Mouse (Mus musculus): ENCODE measurements around the gene Mdh1. TPM values are rescaled to one million over a fixed set of nuclear protein-coding genes. Genes with fewer than 3 reads are reported as not detected.
A peak's percentile ranks its signal among the peaks of the same experiment; 100 is the strongest.

Mdh1 gene
- polyA plus RNA-seq (2016; fragmentation: Nextera tagmentation; extraction: Ambion mirVana), result 372 and 382 TPM in 2 replicates

GRCm38 (mm10) chr11:21571700-21572381, at the start of gene Mdh1, which contains the start of gene Wdpcp:
Mdh1 (minus strand) TSS chr11:21572367.
Wdpcp (plus strand) TSS chr11:21572235.
- Histone ChIP-seq H3K9me3 (no peaks in the 10 kb centered on the region), H3K4me3 (peak within 1 kb of the TSS; percentile 65), H3K4me1 (peaks cover 18% of the 10 kb centered on the region), H3K9ac (replicated peaks) (peak within 1 kb of the TSS; percentile 72), H3K4me2 (replicated peaks) (peak within 1 kb of the TSS; percentile 75), H3K36me3 (no peaks in the 10 kb centered on the region), H3K27ac (replicated peaks) (peak within 1 kb of the TSS; percentile 79), H3K27me3 (no peaks in the 10 kb centered on the region)
- peak; percentile 99 for ATAC-seq (ENCODE audit: low FRiP score, low read depth)
- WGBS, result under 1% methylated on average over 42 of the region's 42 CpGs

DNA sequence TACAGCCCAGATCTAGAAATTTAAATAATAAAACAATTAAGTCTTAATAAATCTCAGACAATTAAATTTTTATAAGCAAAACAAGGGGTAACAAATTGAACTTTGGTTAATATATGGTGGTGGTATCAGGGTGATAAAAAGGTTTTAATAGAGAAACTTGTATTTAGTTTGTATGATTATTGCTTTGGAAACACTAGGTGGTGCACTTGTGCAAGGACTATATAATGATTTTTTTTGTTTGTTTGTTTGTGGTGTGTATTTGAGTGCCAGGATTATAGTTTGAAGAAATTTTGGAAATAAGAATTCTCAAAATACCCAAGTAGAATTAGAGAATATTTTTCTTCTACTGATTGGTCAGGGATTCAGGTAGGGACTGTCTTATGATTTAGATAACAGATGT, 43.7 kb upstream of the Mdh1 start:
- no peak overlapping the region for H3K4me3 ChIP-seq
- H3K27me3 ChIP-seq, result no peaks in the 10 kb centered on the region
- no peak overlapping the region for H3K27ac ChIP-seq (replicated peaks)
- H3K4me1 ChIP-seq, result no peaks in the 10 kb centered on the region
- no peaks in the 10 kb centered on the region for H3K9me3 ChIP-seq
- H3K4me2 ChIP-seq (replicated peaks), result no peak overlapping the region
- ATAC-seq (ENCODE audit: low FRiP score, low read depth), result no peak
- H3K9ac ChIP-seq (replicated peaks), result no peak overlapping the region
- no peaks in the 10 kb centered on the region for H3K36me3 ChIP-seq

GRCm38 (mm10) chr11:21602497-21602896, 30.3 kb upstream of the Mdh1 start:
- Histone ChIP-seq H3K4me3 (no peak overlapping the region), H3K9ac (replicated peaks) (no peak overlapping the region), H3K4me2 (replicated peaks) (no peak overlapping the region), H3K4me1 (no peaks in the 10 kb centered on the region), H3K36me3 (no peaks in the 10 kb centered on the region), H3K27me3 (no peaks in the 10 kb centered on the region), H3K9me3 (no peaks in the 10 kb centered on the region), H3K27ac (replicated peaks) (no peak overlapping the region)
- no peak for ATAC-seq (ENCODE audit: low FRiP score, low read depth)
- WGBS, result 52% methylated on average over 5 of the region's 5 CpGs

- H3K4me2 ChIP-seq (replicated peaks), result no peak overlapping the region
- no peak for ATAC-seq (ENCODE audit: low FRiP score, low read depth)
- WGBS, result 44% methylated on average over 1 of the region's 1 CpGs
Observed at GRCm38 (mm10) chr11:21583286-21583685, 11.1 kb upstream of the Mdh1 start.

DNA sequence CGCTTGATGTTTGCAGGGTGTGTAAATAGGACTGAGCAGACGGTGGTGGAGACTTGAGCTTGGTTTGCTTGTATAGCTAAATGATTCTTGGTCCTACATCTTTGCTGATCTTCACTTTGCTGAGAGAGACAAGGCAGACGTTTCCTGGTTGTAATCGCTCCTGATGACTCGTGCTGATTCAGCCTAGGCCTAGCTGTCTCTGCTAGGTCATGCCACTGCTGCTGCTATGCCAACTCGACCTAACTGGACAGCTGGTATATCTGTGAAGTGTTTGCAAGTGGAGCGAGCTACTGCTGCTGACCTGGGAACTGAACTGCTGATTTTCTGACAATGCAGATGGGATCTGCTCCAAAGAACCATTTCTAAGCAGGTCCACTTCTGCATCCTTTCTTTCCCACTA, 9.3 kb upstream of the Mdh1 start:
- 79% methylated on average over 7 of the region's 7 CpGs for WGBS
- Histone ChIP-seq H3K27me3 (no peaks in the 10 kb centered on the region), H3K4me1 (no peaks in the 10 kb centered on the region), H3K9me3 (no peaks in the 10 kb centered on the region), H3K36me3 (no peaks in the 10 kb centered on the region), H3K27ac (replicated peaks) (no peak overlapping the region), H3K9ac (replicated peaks) (no peak overlapping the region), H3K4me3 (no peak overlapping the region), H3K4me2 (replicated peaks) (no peak overlapping the region)
- no peak for ATAC-seq (ENCODE audit: low FRiP score, low read depth)

More at GRCm38 (mm10) chr11:21583286-21583685, 11.1 kb upstream of the Mdh1 start:
- Histone ChIP-seq H3K36me3 (no peaks in the 10 kb centered on the region), H3K27me3 (no peaks in the 10 kb centered on the region), H3K4me1 (no peaks in the 10 kb centered on the region), H3K4me3 (no peak overlapping the region), H3K9ac (replicated peaks) (no peak overlapping the region), H3K9me3 (no peaks in the 10 kb centered on the region), H3K27ac (replicated peaks) (no peak overlapping the region)

GRCm38 (mm10) chr11:21570973-21571372, 1.2 kb downstream of the Mdh1 start:
- Histone ChIP-seq H3K9ac (replicated peaks) (peak overlapping the region; percentile 72), H3K4me2 (replicated peaks) (peak overlapping the region; percentile 75), H3K4me3 (peak overlapping the region; percentile 65), H3K27ac (replicated peaks) (no peak overlapping the region), H3K27me3 (no peaks in the 10 kb centered on the region), H3K4me1 (peaks cover 18% of the 10 kb centered on the region), H3K36me3 (peaks cover 6% of the 10 kb centered on the region; the same call in 1 of the 2 replicates), H3K9me3 (no peaks in the 10 kb centered on the region)
- ATAC-seq (ENCODE audit: low FRiP score, low read depth), result no peak
- WGBS, result 7% methylated on average over 10 of the region's 10 CpGs

- Histone ChIP-seq H3K9me3 (no peaks in the 10 kb centered on the region), H3K9ac (replicated peaks) (0 out of 2 replicates have a peak overlapping the region, but pooled peaks have one; percentile 24), H3K4me2 (replicated peaks) (peak overlapping the region; percentile 75), H3K27ac (replicated peaks) (no peak overlapping the region), H3K36me3 (peaks cover 15% of the 10 kb centered on the region; the same call in 1 of the 2 replicates), H3K27me3 (no peaks in the 10 kb centered on the region), H3K4me1 (peaks cover 18% of the 10 kb centered on the region), H3K4me3 (no peak overlapping the region)
- no peak for ATAC-seq (ENCODE audit: low FRiP score, low read depth)
- 61% methylated on average over 2 of the region's 2 CpGs for WGBS
Observed at GRCm38 (mm10) chr11:21570109-21570474, 2.1 kb downstream of the Mdh1 start.

DNA sequence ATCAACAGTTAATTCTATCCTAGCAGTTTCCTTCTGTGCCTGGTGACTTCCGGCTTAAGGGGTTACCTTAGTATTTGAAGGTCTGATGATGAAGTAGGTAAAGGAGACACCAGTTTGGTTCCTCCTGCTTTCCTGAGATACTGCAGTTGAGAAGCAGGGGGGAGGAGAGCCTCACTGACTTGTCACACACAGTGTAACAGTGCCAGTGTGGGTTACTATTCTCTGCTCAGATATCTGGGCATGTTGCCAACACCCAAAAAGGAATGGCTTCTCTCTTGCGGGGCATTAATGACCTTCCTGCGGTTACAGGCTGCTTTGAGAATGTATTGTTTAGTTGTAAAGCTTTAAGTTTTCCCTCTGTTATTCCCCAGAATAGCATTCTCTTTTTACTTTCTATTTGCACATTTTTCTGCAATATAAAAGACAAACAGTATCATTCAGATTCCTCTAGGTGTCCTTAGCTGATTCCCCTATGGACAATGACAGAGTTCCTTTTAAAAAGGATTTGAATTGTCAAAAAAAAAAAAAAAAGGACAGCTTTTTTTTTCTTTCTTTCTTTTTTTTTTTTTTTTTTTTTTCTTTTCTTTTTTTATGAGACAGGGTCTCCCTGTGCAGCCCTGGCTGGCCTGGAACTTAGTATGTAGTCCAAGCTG, 2.6 kb downstream of the Mdh1 start:
- H3K36me3 ChIP-seq, result peaks cover 20% of the 10 kb centered on the region; the same call in 1 of the 2 replicates
- H3K27ac ChIP-seq (replicated peaks), result peak overlapping the region; percentile 27; the same call in 1 of the 2 replicates
- no peaks in the 10 kb centered on the region for H3K9me3 ChIP-seq
- H3K4me3 ChIP-seq, result no peak overlapping the region
- H3K27me3 ChIP-seq, result no peaks in the 10 kb centered on the region
- ATAC-seq (ENCODE audit: low FRiP score, low read depth), result no peak
- H3K9ac ChIP-seq (replicated peaks), result no peak overlapping the region
- H3K4me2 ChIP-seq (replicated peaks), result 0 out of 2 replicates have a peak overlapping the region, but pooled peaks have one; percentile 5
- H3K4me1 ChIP-seq, result peaks cover 18% of the 10 kb centered on the region
- 55% methylated on average over 3 of the region's 3 CpGs for WGBS

GRCm38 (mm10) chr11:21569002-21569401, 3.2 kb downstream of the Mdh1 start:
- no peak for ATAC-seq (ENCODE audit: low FRiP score, low read depth)
- Histone ChIP-seq H3K4me2 (replicated peaks) (0 out of 2 replicates have a peak overlapping the region, but pooled peaks have one; percentile 5), H3K4me3 (no peak overlapping the region), H3K36me3 (peaks cover 21% of the 10 kb centered on the region; the same call in 1 of the 2 replicates), H3K9me3 (no peaks in the 10 kb centered on the region), H3K4me1 (peaks cover 18% of the 10 kb centered on the region), H3K9ac (replicated peaks) (no peak overlapping the region), H3K27me3 (no peaks in the 10 kb centered on the region), H3K27ac (replicated peaks) (0 out of 2 replicates have a peak overlapping the region, but pooled peaks have one; percentile 27)
- 75% methylated on average over 5 of the region's 5 CpGs for WGBS

DNA sequence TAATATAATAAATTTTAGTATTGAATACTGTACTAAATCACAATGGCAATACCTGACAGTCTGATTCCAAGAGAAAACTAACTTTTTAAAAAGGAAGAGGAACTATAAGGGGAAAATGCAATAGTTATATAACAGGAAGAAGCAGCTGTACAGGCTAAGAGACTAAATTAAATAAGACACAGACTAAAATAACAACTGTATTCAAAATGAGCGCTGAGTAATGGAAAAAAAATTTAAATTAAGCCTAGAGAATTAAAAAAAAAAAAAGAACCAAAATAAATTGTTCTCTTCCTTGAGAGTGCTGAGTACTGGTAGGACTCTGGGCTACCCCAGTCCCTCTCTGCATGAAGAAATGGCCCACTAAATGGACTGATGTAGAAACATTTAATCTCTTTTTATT, 4.4 kb downstream of the Mdh1 start:
- no peak for ATAC-seq (ENCODE audit: low FRiP score, low read depth)
- Histone ChIP-seq H3K9ac (replicated peaks) (no peak overlapping the region), H3K27me3 (no peaks in the 10 kb centered on the region), H3K4me3 (no peak overlapping the region), H3K36me3 (peaks cover 31% of the 10 kb centered on the region; the same call in 1 of the 2 replicates), H3K4me1 (peaks cover 16% of the 10 kb centered on the region), H3K27ac (replicated peaks) (no peak overlapping the region), H3K4me2 (replicated peaks) (no peak overlapping the region), H3K9me3 (no peaks in the 10 kb centered on the region)
- 100% methylated on average over 1 of the region's 1 CpGs for whole genome bisulfite sequencing

- peaks cover 34% of the 10 kb centered on the region; the same call in 1 of the 2 replicates for H3K36me3 ChIP-seq
- no peaks in the 10 kb centered on the region for H3K27me3 ChIP-seq
- H3K4me2 ChIP-seq (replicated peaks), result no peak overlapping the region
- 97% methylated on average over 6 of the region's 6 CpGs for WGBS
- H3K9me3 ChIP-seq, result no peaks in the 10 kb centered on the region
- no peak overlapping the region for H3K27ac ChIP-seq (replicated peaks)
- peaks cover 13% of the 10 kb centered on the region for H3K4me1 ChIP-seq
- H3K4me3 ChIP-seq, result no peak overlapping the region
- no peak for ATAC-seq (ENCODE audit: low FRiP score, low read depth)
- H3K9ac ChIP-seq (replicated peaks), result no peak overlapping the region
Observed at GRCm38 (mm10) chr11:21566934-21567333, 5.2 kb downstream of the Mdh1 start.

- no peaks in the 10 kb centered on the region for H3K27me3 ChIP-seq
- WGBS, result 92% methylated on average over 9 of the region's 9 CpGs
- peaks cover 7% of the 10 kb centered on the region for H3K4me1 ChIP-seq
- H3K27ac ChIP-seq (replicated peaks), result no peak overlapping the region
- H3K9me3 ChIP-seq, result no peaks in the 10 kb centered on the region
- H3K36me3 ChIP-seq, result peaks cover 50% of the 10 kb centered on the region
- no peak overlapping the region for H3K9ac ChIP-seq (replicated peaks)
- H3K4me2 ChIP-seq (replicated peaks), result no peak overlapping the region
- ATAC-seq (ENCODE audit: low FRiP score, low read depth), result no peak
- H3K4me3 ChIP-seq, result no peak overlapping the region
Observed at GRCm38 (mm10) chr11:21564681-21565405, 7.3 kb downstream of the Mdh1 start.
